8 mouse cellular contexts compared by ENCODE assay signal in genomic region chr5:150952328-150952668, GRCm38 (mm10). TPM values are rescaled to one million over a fixed set of nuclear protein-coding genes. Genes with fewer than 3 reads are reported as not detected.
A peak's percentile ranks its signal among the peaks of the same experiment; 100 is the strongest.
DNase-seq lines count a peak whose midpoint lies in the region; ATAC-seq and TF ChIP-seq lines count a peak whose summit lies in the region.

Gene Kl (plus strand): TSS chr5:150952607.

- peaks cover 4% of the 10 kb centered on the region; the same call in 1 of the 2 replicates for H3K4me1 ChIP-seq in kidney, adult 2 months (ENCODE audit: control insufficient read depth, insufficient read depth, low read length)
- H3K4me1 ChIP-seq in embryonic facial prominence, embryonic 10.5 days, result peaks cover 16% of the 10 kb centered on the region
- H3K4me1 ChIP-seq in hindbrain, embryonic 16.5 days (ENCODE audit: control insufficient read depth, insufficient read depth, low read depth, low read length), result peaks cover 9% of the 10 kb centered on the region; the same call in 1 of the 2 replicates
- H3K4me1 ChIP-seq in midbrain, embryonic 10.5 days, result peaks cover 15% of the 10 kb centered on the region

- DNase-seq in kidney, adult 2 months, result peak; percentile 91
- no peak for DNase-seq in kidney, adult 18-20 months
- DNase-seq in embryonic facial prominence, embryonic 10.5 days (ENCODE audit: low spot score), result peak; percentile 27
- DNase-seq in midbrain, embryonic 10.5 days (ENCODE audit: low spot score), result peak; percentile 14
- no peak for DNase-seq in thymus, postnatal 36 days
- no peak for DNase-seq in adrenal gland, postnatal 4 days (ENCODE audit: low spot score in 2 of 2)
- no peak for DNase-seq in retina, postnatal 1 day

- ATAC-seq in hindbrain, embryonic 16.5 days, result peak; percentile 31

- H3K9me3 ChIP-seq in embryonic facial prominence, embryonic 10.5 days, result no peaks in the 10 kb centered on the region
- H3K9me3 ChIP-seq in hindbrain, embryonic 16.5 days (ENCODE audit: control insufficient read depth, low read length), result no peaks in the 10 kb centered on the region
- no peaks in the 10 kb centered on the region for H3K9me3 ChIP-seq in midbrain, embryonic 10.5 days (replicated peaks)

- peak within 1 kb of the TSS; percentile 93 for H3K27ac ChIP-seq in kidney, adult 2 months (ENCODE audit: insufficient read depth, low read depth, low read length)
- no peak within 1 kb of the TSS; the same call in 1 of the 2 replicates for H3K27ac ChIP-seq in embryonic facial prominence, embryonic 10.5 days (replicated peaks)
- H3K27ac ChIP-seq in hindbrain, embryonic 16.5 days (ENCODE audit: low read depth, low read length), result 0 out of 2 replicates have a peak within 1 kb of the TSS, but pooled peaks have one; percentile 27
- H3K27ac ChIP-seq in midbrain, embryonic 10.5 days (replicated peaks), result peak within 1 kb of the TSS; percentile 70

- peak within 1 kb of the TSS; percentile 79 for H3K4me2 ChIP-seq in hindbrain, embryonic 16.5 days (ENCODE audit: low read length)

- WGBS in kidney, adult 2 months, result 4% methylated on average over 22 of the region's 22 CpGs
- WGBS in embryonic facial prominence, embryonic 10.5 days, result 3% methylated on average over 22 of the region's 22 CpGs
- WGBS in hindbrain, embryonic 16.5 days, result 7% methylated on average over 6 of the region's 22 CpGs
- 2% methylated on average over 22 of the region's 22 CpGs for WGBS in midbrain, embryonic 10.5 days

- TF ChIP-seq POLR2A in kidney, adult 2 months (IDR thresholded peaks at IDR 0.05; ENCODE audit: low read depth, low read length), result no peak

- no peaks in the 10 kb centered on the region for H3K36me3 ChIP-seq in kidney, adult 2 months (ENCODE audit: control insufficient read depth, insufficient read depth, low read length)
- H3K36me3 ChIP-seq in embryonic facial prominence, embryonic 10.5 days (replicated peaks), result no peaks in the 10 kb centered on the region
- H3K36me3 ChIP-seq in hindbrain, embryonic 16.5 days (ENCODE audit: control insufficient read depth, insufficient read depth, low read length), result no peaks in the 10 kb centered on the region
- H3K36me3 ChIP-seq in midbrain, embryonic 10.5 days, result no peaks in the 10 kb centered on the region

- no peak for TF ChIP-seq CTCF in kidney, adult 2 months (conservative IDR thresholded peaks at IDR 0.05; ENCODE audit: insufficient read depth, insufficient read length, low read depth, low read length)

- no peaks in the 10 kb centered on the region for H3K27me3 ChIP-seq in kidney, adult 2 months (replicated peaks; ENCODE audit: control insufficient read depth, insufficient read depth, low read length)
- H3K27me3 ChIP-seq in embryonic facial prominence, embryonic 10.5 days (replicated peaks; ENCODE audit: low read depth, poor library complexity, severe bottlenecking), result peaks cover 58% of the 10 kb centered on the region
- H3K27me3 ChIP-seq in hindbrain, embryonic 16.5 days (replicated peaks; ENCODE audit: control insufficient read depth, insufficient read depth, low read length), result peaks cover 2% of the 10 kb centered on the region; the same call in 1 of the 2 replicates
- peaks cover 50% of the 10 kb centered on the region for H3K27me3 ChIP-seq in midbrain, embryonic 10.5 days (ENCODE audit: low read depth, poor library complexity, severe bottlenecking)

- H3K4me3 ChIP-seq in kidney, adult 2 months (ENCODE audit: insufficient read depth, low read depth, low read length), result peak within 1 kb of the TSS; percentile 87
- H3K4me3 ChIP-seq in embryonic facial prominence, embryonic 10.5 days, result peak within 1 kb of the TSS; percentile 60
- H3K4me3 ChIP-seq in hindbrain, embryonic 16.5 days (ENCODE audit: low read length), result peak within 1 kb of the TSS; percentile 58
- peak within 1 kb of the TSS; percentile 61 for H3K4me3 ChIP-seq in midbrain, embryonic 10.5 days

- peak within 1 kb of the TSS; percentile 68 for H3K9ac ChIP-seq in hindbrain, embryonic 16.5 days (ENCODE audit: low read depth, low read length)

RNA-seq across cellular contexts. Expression of gene Kl, which starts in this region (rescaled TPM):
- 158 and 159 TPM in 2 replicates for polyA plus RNA-seq in kidney, adult 2 months (2012; rRNA removed)
- 0.06 TPM in 1 of 2 replicates, not detected in the other for polyA plus RNA-seq in embryonic facial prominence, embryonic 10.5 days (2016; fragmentation: Nextera tagmentation; extraction: Ambion mirVana)
- polyA plus RNA-seq in hindbrain, embryonic 16.5 days (2015; fragmentation: Nextera tagmentation; extraction: Ambion mirVana), result 1.3 and 1.6 TPM in 2 replicates
- polyA plus RNA-seq in midbrain, embryonic 10.5 days (2016; fragmentation: Nextera tagmentation; extraction: Ambion mirVana), result 0.09 and 0.39 TPM in 2 replicates
- total RNA-seq in adrenal gland, postnatal 4 days (2021), result 10 to 100 TPM in 1 of 2 experiments, under 1 TPM in 1; 0.62 to 11.5 TPM

Comparison
In these comparisons a context has a peak if more than half of its experiments do, and no peak if none do; other contexts are left out.
1. RNA of gene Kl (polyA plus RNA-seq): 158 to 159 TPM in kidney, adult 2 months; 1.3 to 1.6 TPM in hindbrain, embryonic 16.5 days, 0.09 to 0.39 TPM in midbrain, embryonic 10.5 days and 0.06 TPM in embryonic facial prominence, embryonic 10.5 days; every median in the first group is over 10 times any median in the second.
2. Peak in DNase-seq and H3K4me3 ChIP-seq in embryonic facial prominence, embryonic 10.5 days; RNA of the gene not detected or under 1 TPM.
3. Peak in DNase-seq, H3K4me3 ChIP-seq and H3K27ac ChIP-seq in midbrain, embryonic 10.5 days; RNA of the gene not detected or under 1 TPM.
4. Peak in every context shown above with its lines, with median percentiles within 50 percentile points of each other: H3K4me3 ChIP-seq.